Mouse (Mus musculus): Measurements from ENCODE around the gene Nyap1.
"Not testable (repeated sequence)": the region's sequence is repeated elsewhere in the genome, so short reads cannot be mapped to it uniquely, and the experiment has no call there.

The Nyap1 gene

GRCm38 (mm10) chr5:137775587-137776290, 34.3 kb upstream of the Nyap1 start:
- in situ Hi-C loops (cut with MboI; ENCODE audit: low pct_unique_long_range_greater_than_20kb in 1 of 2, low sequenced_read_pairs in 2 of 2, unreplicated experiment in 1 of 2), result no loop called here

DNA sequence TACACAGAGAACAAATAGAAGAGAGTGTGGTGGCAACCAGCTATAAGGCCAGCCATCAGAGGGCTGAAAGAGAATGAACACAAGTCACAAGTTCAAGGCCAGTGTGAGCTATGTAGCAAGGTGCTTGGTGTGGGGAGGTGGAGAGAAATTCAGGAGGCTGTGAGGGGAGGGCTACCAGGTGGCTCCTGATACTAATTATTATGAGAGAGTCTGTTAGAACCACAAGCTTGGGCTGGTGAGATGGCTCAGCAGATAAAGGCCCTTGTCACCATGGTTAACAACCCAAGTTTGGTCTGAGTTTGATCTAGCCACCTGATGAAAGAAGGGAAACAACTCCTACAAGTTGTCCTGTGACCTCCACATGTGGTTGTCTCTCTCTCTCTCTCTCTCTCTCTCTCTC, 31.3 kb upstream of the Nyap1 start:
- in situ Hi-C loops (cut with MboI; ENCODE audit: low pct_unique_long_range_greater_than_20kb in 1 of 2, low sequenced_read_pairs in 2 of 2, unreplicated experiment in 1 of 2), result no loop called here

DNA sequence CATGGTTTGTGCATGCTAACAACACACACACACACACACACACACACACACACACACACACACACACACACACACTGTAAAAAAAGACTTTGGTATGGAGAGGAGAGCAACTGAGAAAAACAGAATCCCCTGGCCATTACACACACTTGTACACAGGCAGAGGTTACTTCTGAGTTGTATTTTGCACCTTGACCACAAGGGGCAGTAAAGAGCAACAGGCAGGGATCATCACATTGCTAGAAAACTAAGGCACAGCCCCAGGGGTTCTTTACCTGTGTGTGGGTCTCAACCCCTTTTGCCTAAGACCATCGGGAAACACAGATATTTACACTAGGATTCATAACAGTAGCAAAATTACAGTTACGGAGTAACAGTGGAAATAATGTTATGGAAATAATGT, 29.3 kb upstream of the Nyap1 start:
- in situ Hi-C loops (cut with MboI; ENCODE audit: low pct_unique_long_range_greater_than_20kb in 1 of 2, low sequenced_read_pairs in 2 of 2, unreplicated experiment in 1 of 2), result no loop called here

GRCm38 (mm10) chr5:137768475-137768874, 27.1 kb upstream of the Nyap1 start:
- in situ Hi-C loops (cut with MboI; ENCODE audit: low pct_unique_long_range_greater_than_20kb in 1 of 2, low sequenced_read_pairs in 2 of 2, unreplicated experiment in 1 of 2), result no loop called here

DNA sequence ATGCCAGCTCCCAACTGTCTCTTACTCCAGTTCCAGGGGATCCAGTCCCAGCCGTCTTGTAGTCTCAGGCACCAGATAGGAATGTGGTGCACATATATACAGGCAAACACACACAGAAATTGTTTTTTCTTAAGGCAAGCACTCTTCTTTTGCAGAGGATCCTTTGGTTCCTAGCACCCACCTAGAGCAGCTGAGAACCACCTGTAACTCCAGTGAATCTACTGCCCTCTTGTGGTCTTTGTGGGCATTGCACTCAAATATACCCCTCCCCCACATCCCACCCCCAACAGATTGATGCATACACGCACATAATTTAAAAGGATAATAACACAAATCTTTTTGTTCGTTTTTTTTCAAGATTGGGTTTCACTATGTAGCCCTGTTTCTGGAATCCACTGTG, 24.9 kb upstream of the Nyap1 start:
- in situ Hi-C loops (cut with MboI; ENCODE audit: low pct_unique_long_range_greater_than_20kb in 1 of 2, low sequenced_read_pairs in 2 of 2, unreplicated experiment in 1 of 2), result no loop called here

- in situ Hi-C loops (cut with MboI; ENCODE audit: low pct_unique_long_range_greater_than_20kb in 1 of 2, low sequenced_read_pairs in 2 of 2, unreplicated experiment in 1 of 2), result loop anchor here (5.0 kb wide), 1 partner anchor 112 kb away; no protein-coding TSS in a partner anchor
Measured at GRCm38 (mm10) chr5:137764609-137765340, 23.4 kb upstream of the Nyap1 start.

GRCm38 (mm10) chr5:137759971-137760412, 18.6 kb upstream of the Nyap1 start:
- in situ Hi-C loops (cut with MboI; ENCODE audit: low pct_unique_long_range_greater_than_20kb in 1 of 2, low sequenced_read_pairs in 2 of 2, unreplicated experiment in 1 of 2), result loop anchor here (5.0 kb wide), 1 partner anchor 108 kb away; no protein-coding TSS in a partner anchor

- in situ Hi-C loops (cut with MboI; ENCODE audit: low pct_unique_long_range_greater_than_20kb in 1 of 2, low sequenced_read_pairs in 2 of 2, unreplicated experiment in 1 of 2), result no loop called here
Measured at GRCm38 (mm10) chr5:137758921-137759534, 17.6 kb upstream of the Nyap1 start.

DNA sequence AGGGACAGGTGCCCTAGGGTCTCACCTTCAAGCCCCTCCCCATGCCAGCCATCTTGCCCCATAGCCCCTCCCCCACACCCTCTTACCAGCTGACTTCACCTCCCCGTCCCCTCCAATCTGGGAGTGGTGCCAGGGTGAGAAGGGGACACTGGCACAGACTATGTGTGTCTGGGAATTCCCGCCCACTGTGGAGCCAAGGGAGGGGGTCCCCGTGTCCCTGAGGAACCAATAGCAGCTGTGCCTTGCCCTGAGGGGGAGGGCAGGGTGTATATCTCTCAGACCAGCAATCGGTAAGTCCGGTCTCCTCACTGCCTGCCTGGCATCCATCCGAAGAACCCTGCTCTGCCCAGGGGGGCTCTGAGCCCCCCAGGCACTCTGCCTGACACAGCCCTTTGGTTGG, 16.5 kb upstream of the Nyap1 start:
- in situ Hi-C loops (cut with MboI; ENCODE audit: low pct_unique_long_range_greater_than_20kb in 1 of 2, low sequenced_read_pairs in 2 of 2, unreplicated experiment in 1 of 2), result no loop called here

DNA sequence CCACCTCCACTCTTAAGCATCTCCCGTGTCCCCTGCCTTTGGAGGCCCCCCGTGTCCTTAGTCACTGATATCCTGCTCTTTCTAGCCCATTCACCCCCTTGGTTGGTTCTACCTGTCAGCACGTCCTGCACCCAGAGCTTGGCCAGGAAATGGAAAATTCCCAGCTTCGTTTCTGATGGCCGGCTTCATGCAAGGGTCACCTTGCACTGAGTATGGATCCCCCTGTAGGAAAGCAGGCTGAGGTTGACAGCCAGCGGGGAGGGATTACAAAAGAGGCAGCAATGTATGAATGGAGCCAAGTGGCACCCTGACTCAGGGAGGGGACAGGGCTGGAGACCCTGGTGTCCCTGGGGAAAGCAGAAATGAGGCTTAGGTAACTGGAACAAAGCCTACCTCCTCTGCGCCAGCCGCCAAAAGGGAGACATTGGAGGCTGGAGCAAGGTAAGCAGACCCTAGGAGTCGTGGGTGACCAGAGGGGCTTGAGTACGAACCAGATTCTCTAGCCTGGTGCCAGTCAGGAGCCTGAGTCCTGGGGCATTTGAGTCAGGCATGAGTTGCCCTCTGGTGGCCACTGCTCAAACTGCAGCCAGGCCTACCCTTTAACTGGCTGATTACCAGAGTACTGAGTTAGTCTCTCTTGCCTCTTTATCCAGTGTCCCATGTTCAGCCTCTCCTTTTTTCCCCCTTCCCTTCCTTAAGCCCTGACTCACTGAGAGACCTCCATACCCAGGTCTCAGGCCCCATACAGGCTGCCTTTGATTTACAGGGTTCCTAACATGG, 15.7 kb upstream of the Nyap1 start:
- in situ Hi-C loops (cut with MboI; ENCODE audit: low pct_unique_long_range_greater_than_20kb in 1 of 2, low sequenced_read_pairs in 2 of 2, unreplicated experiment in 1 of 2), result no loop called here

DNA sequence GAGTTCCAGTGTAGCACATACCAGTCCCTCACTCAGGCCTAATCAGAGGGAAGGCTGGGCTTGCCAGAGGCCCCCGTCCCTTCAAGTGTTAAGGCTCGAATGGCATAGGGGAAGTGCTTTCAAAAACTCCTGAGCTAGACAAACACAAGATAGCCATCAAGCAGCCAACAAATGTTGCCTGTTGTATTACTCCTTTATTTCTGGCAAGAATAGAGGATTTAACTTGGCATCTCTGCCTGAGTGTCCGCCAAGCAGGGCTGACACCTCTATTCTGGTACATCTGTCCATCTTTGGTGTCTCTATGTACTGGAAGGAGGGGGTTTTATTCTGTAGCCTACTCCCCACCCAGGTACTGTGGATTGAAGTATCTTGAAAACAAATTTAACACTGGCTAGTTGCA, 14.7 kb upstream of the Nyap1 start:
- in situ Hi-C loops (cut with MboI; ENCODE audit: low pct_unique_long_range_greater_than_20kb in 1 of 2, low sequenced_read_pairs in 2 of 2, unreplicated experiment in 1 of 2), result no loop called here

DNA sequence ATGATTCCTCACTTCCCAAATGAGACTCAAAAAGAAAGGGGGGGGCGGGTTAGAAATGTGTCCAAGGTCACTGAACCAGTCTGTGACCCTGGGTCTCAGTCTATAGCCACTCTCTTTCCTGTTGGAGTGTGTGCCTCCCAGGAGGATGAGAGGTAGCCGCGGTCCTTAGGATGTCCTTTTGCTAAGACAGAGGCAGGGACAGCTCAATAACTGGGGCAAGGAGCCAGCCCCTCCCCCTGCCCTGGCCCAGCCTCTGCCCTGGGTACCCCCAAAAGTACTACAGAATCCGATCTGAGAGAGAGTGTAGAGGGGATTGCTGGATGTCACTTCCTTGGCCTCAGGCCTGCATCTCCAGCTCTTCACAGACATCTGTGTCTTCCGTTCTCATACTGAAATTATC, 14.0 kb upstream of the Nyap1 start:
- in situ Hi-C loops (cut with MboI; ENCODE audit: low pct_unique_long_range_greater_than_20kb in 1 of 2, low sequenced_read_pairs in 2 of 2, unreplicated experiment in 1 of 2), result no loop called here

GRCm38 (mm10) chr5:137753111-137753832, 11.9 kb upstream of the Nyap1 start:
- in situ Hi-C loops (cut with MboI; ENCODE audit: low pct_unique_long_range_greater_than_20kb in 1 of 2, low sequenced_read_pairs in 2 of 2, unreplicated experiment in 1 of 2), result no loop called here

GRCm38 (mm10) chr5:137751988-137752387, 10.6 kb upstream of the Nyap1 start:
- in situ Hi-C loops (cut with MboI; ENCODE audit: low pct_unique_long_range_greater_than_20kb in 1 of 2, low sequenced_read_pairs in 2 of 2, unreplicated experiment in 1 of 2), result no loop called here

DNA sequence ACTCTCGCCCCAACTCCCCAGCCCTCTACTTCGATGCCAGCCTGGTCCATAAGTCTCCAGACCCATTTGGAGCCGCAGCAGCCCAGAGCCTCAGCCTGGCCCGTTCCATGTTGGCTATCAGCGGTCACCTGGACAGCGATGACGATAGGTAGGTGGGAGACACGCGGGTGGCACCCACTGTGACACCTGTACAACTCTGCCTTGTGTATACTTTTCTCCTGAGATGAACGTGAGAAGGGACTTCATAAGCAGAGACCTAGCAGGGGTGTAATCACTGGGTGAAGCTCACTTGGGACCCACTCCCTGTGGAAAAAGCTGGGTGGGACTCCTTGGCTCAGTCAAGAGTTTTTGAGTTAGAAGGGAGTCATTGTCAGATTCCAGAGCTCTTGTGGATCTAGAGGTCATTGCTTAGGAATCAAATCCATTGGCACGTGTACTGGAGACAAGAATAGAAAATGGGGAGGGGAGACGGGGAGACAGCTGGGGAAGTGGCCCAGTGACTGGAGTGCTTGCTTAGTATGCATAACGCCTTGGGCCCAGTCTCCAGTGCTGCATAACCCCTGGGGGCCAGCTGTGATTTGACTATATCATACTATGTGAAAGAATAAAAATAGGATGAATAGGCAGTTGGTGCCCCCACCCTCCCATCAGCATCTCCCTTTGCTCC, 9.9 kb upstream of the Nyap1 start:
- in situ Hi-C loops (cut with MboI; ENCODE audit: low pct_unique_long_range_greater_than_20kb in 1 of 2, low sequenced_read_pairs in 2 of 2, unreplicated experiment in 1 of 2), result no loop called here

- in situ Hi-C loops (cut with MboI; ENCODE audit: low pct_unique_long_range_greater_than_20kb in 1 of 2, low sequenced_read_pairs in 2 of 2, unreplicated experiment in 1 of 2), result not testable (repeated sequence)
Measured at GRCm38 (mm10) chr5:137750212-137750611, 8.8 kb upstream of the Nyap1 start.

DNA sequence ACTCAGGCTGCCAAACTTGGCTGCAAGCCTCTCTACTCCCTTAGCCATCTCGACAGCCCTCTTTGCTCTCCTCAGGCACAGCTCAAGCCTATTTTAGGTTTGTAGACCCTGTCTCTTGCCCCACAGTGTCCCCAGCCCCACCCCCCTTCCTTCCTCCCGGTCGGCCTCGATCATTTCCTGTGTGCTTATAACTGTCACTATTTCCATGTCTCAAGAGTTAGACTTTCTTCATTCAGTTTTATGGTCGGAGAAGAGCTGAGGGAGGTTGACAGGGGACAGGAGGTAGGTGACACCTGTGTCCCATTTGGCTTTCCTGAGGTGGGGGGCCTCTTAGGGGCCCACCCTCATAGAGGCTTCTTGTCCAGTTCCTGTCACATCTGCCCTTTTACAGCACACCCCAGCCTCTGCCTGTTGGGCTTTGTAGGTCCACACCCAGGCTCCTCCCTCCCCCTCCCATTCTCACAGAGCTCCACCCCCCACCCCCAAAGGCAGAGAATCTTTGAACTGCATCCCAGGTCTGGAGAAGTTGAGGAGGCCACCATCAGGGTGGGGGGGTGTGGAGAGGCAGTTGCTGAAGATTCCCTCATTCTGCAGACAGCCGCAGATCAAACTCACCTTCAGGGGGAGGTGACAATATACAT, 7.9 kb upstream of the Nyap1 start:
- in situ Hi-C loops (cut with MboI; ENCODE audit: low pct_unique_long_range_greater_than_20kb in 1 of 2, low sequenced_read_pairs in 2 of 2, unreplicated experiment in 1 of 2), result no loop called here

Data from mouse embryonic stem cell (cell line).